Mouse (Mus musculus): ENCODE measurements around the gene Kcnc3. TPM values are rescaled to one million over a fixed set of nuclear protein-coding genes. Genes with fewer than 3 reads are reported as not detected.

Gene Kcnc3
- total RNA-seq, 2 experiments from 2014 or later, result 31.0 to 33.0 TPM

- intact Hi-C loops (cut with DNase I), result no loop called here
- no peak for DNase-seq
These were observed 4.7 kb downstream of the Kcnc3 start for GRCm38 (mm10) chr7:44595131-44595561.

- no peak for DNase-seq
- intact Hi-C loops (cut with DNase I), result no loop called here
These were observed 5.6 kb downstream of the Kcnc3 start for GRCm38 (mm10) chr7:44596051-44596450.

- no peak for DNase-seq
- intact Hi-C loops (cut with DNase I), result no loop called here
These were observed 6.6 kb downstream of the Kcnc3 start for GRCm38 (mm10) chr7:44596996-44597538.

GRCm38 (mm10) chr7:44597666-44598065, 7.2 kb downstream of the Kcnc3 start:
- no peak for DNase-seq
- intact Hi-C loops (cut with DNase I), result no loop called here

- intact Hi-C loops (cut with DNase I), result no loop called here
- DNase-seq, result no peak
These were observed 7.9 kb downstream of the Kcnc3 start for GRCm38 (mm10) chr7:44598336-44598735.

GRCm38 (mm10) chr7:44600691-44601262, 10.3 kb downstream of the Kcnc3 start:
- DNase-seq, result no peak
- intact Hi-C loops (cut with DNase I), result no loop called here

- intact Hi-C loops (cut with DNase I), result no loop called here
These were observed 11.2 kb downstream of the Kcnc3 start for GRCm38 (mm10) chr7:44601646-44602045.

GRCm38 (mm10) chr7:44602443-44602842, 12.0 kb downstream of the Kcnc3 start:
- intact Hi-C loops (cut with DNase I), result no loop called here
- DNase-seq, result peak; percentile 86

More at GRCm38 (mm10) chr7:44601646-44602045, 11.2 kb downstream of the Kcnc3 start:
- no peak for DNase-seq

GRCm38 (mm10) chr7:44603186-44603855, 12.9 kb downstream of the Kcnc3 start:
- intact Hi-C loops (cut with DNase I), result no loop called here

GRCm38 (mm10) chr7:44604139-44604606, 13.7 kb downstream of the Kcnc3 start:
- intact Hi-C loops (cut with DNase I), result no loop called here
- DNase-seq, result peak; percentile 68

More at GRCm38 (mm10) chr7:44603186-44603855, 12.9 kb downstream of the Kcnc3 start:
- DNase-seq, result no peak

GRCm38 (mm10) chr7:44604619-44605018, 14.2 kb downstream of the Kcnc3 start:
- intact Hi-C loops (cut with DNase I), result no loop called here
- DNase-seq, result no peak

GRCm38 (mm10) chr7:44605436-44605835, 15.0 kb downstream of the Kcnc3 start:
- no peak for DNase-seq
- intact Hi-C loops (cut with DNase I), result no loop called here

- intact Hi-C loops (cut with DNase I), result no loop called here
- DNase-seq, result no peak
These were observed 15.9 kb downstream of the Kcnc3 start for GRCm38 (mm10) chr7:44606171-44606901.

GRCm38 (mm10) chr7:44612192-44612591, 21.7 kb downstream of the Kcnc3 start:
- intact Hi-C loops (cut with DNase I), result no loop called here
- no peak for DNase-seq

- no peak for DNase-seq
- intact Hi-C loops (cut with DNase I), result no loop called here
These were observed 23.7 kb downstream of the Kcnc3 start for GRCm38 (mm10) chr7:44614041-44614688.

GRCm38 (mm10) chr7:44615309-44615708, 24.8 kb downstream of the Kcnc3 start:
- intact Hi-C loops (cut with DNase I), result no loop called here
- DNase-seq, result no peak

- no peak for DNase-seq
- intact Hi-C loops (cut with DNase I), result no loop called here
These were observed 25.5 kb downstream of the Kcnc3 start for GRCm38 (mm10) chr7:44615987-44616386.

- no peak for DNase-seq
- intact Hi-C loops (cut with DNase I), result no loop called here
These were observed 26.6 kb downstream of the Kcnc3 start for GRCm38 (mm10) chr7:44617059-44617458.

GRCm38 (mm10) chr7:44623714-44624542, 33.5 kb downstream of the Kcnc3 start:
- intact Hi-C loops (cut with DNase I), result no loop called here
- DNase-seq, result peak; percentile 62

GRCm38 (mm10) chr7:44624543-44624826, 34.0 kb downstream of the Kcnc3 start:
- DNase-seq, result no peak
- intact Hi-C loops (cut with DNase I), result no loop called here
